Mouse (Mus musculus) liver, postnatal 0 days (tissue): ENCODE results near the gene Rfx1.

Experiments used
- CTCF ChIP-seq: sonication (generic); IDR thresholded peaks from 2 replicates; pipeline ENCODE4 v1.5.1; 2016; ENCODE audit warnings: antibody characterized with exemption, low read depth
- EP300 ChIP-seq: IDR thresholded peaks from 2 replicates; pipeline ENCODE4 v1.6.1; 2016; ENCODE audit warnings: antibody characterized with exemption, low read depth, mild to moderate bottlenecking

- TF ChIP-seq CTCF = no peak
- no peak for TF ChIP-seq EP300
These were observed 40.8 kb upstream of the Rfx1 start for GRCm38 (mm10) chr8:84025863-84026262.
